Mouse (Mus musculus): ENCODE results near the gene Rabl6. TPM values are rescaled to one million over a fixed set of nuclear protein-coding genes. Genes with fewer than 3 reads are reported as not detected.

Rabl6 gene
- polyA plus RNA-seq, 1 experiment from 2014 or later: 73.6 TPM

- Histone ChIP-seq H3K27ac (ENCODE audit: low read length) (no peak overlapping the region), H3K9me3 (ENCODE audit: control insufficient read depth, low read length) (no peaks in the 10 kb centered on the region), H3K27me3 (replicated peaks; ENCODE audit: control insufficient read depth, insufficient read depth, low read length) (no peaks in the 10 kb centered on the region), H3K4me3 (replicated peaks; ENCODE audit: low read length) (no peak overlapping the region), H3K36me3 (ENCODE audit: control insufficient read depth, insufficient read depth) (peaks cover 26% of the 10 kb centered on the region), H3K4me2 (ENCODE audit: low read length) (no peak overlapping the region), H3K4me1 (replicated peaks; ENCODE audit: control insufficient read depth, insufficient read depth, low read length) (peaks cover 15% of the 10 kb centered on the region), H3K9ac (replicated peaks; ENCODE audit: low read depth, low read length) (no peak overlapping the region)
- no peak for ATAC-seq
- 98% methylated on average over 5 of the region's 5 CpGs for WGBS
These were observed 5.8 kb downstream of the Rabl6 start for GRCm38 (mm10) chr2:25602526-25602925.

- WGBS: 82% methylated on average over 2 of the region's 2 CpGs
- no peak overlapping the region for H3K27ac ChIP-seq (ENCODE audit: low read length)
- no peaks in the 10 kb centered on the region for H3K9me3 ChIP-seq (ENCODE audit: control insufficient read depth, low read length)
- H3K27me3 ChIP-seq (replicated peaks; ENCODE audit: control insufficient read depth, insufficient read depth, low read length): no peaks in the 10 kb centered on the region
- H3K4me3 ChIP-seq (replicated peaks; ENCODE audit: low read length): no peak overlapping the region
- no peak overlapping the region for H3K9ac ChIP-seq (replicated peaks; ENCODE audit: low read depth, low read length)
- no peak overlapping the region for H3K4me2 ChIP-seq (ENCODE audit: low read length)
- no peaks in the 10 kb centered on the region for H3K4me1 ChIP-seq (replicated peaks; ENCODE audit: control insufficient read depth, insufficient read depth, low read length)
- peaks cover 37% of the 10 kb centered on the region for H3K36me3 ChIP-seq (ENCODE audit: control insufficient read depth, insufficient read depth)
- ATAC-seq: no peak
These were observed 8.3 kb downstream of the Rabl6 start for GRCm38 (mm10) chr2:25600037-25600436.

GRCm38 (mm10) chr2:25598749-25599148 lies 9.6 kb downstream of the Rabl6 start:
- no peak overlapping the region for H3K4me3 ChIP-seq (replicated peaks; ENCODE audit: low read length)
- no peak overlapping the region for H3K9ac ChIP-seq (replicated peaks; ENCODE audit: low read depth, low read length)
- no peak for ATAC-seq
- H3K9me3 ChIP-seq (ENCODE audit: control insufficient read depth, low read length): no peaks in the 10 kb centered on the region
- H3K36me3 ChIP-seq (ENCODE audit: control insufficient read depth, insufficient read depth): peaks cover 43% of the 10 kb centered on the region
- H3K27me3 ChIP-seq (replicated peaks; ENCODE audit: control insufficient read depth, insufficient read depth, low read length): no peaks in the 10 kb centered on the region
- H3K27ac ChIP-seq (ENCODE audit: low read length): no peak overlapping the region
- H3K4me2 ChIP-seq (ENCODE audit: low read length): no peak overlapping the region
- whole genome bisulfite sequencing: 96% methylated on average over 1 of the region's 1 CpGs
- H3K4me1 ChIP-seq (replicated peaks; ENCODE audit: control insufficient read depth, insufficient read depth, low read length): no peaks in the 10 kb centered on the region

DNA sequence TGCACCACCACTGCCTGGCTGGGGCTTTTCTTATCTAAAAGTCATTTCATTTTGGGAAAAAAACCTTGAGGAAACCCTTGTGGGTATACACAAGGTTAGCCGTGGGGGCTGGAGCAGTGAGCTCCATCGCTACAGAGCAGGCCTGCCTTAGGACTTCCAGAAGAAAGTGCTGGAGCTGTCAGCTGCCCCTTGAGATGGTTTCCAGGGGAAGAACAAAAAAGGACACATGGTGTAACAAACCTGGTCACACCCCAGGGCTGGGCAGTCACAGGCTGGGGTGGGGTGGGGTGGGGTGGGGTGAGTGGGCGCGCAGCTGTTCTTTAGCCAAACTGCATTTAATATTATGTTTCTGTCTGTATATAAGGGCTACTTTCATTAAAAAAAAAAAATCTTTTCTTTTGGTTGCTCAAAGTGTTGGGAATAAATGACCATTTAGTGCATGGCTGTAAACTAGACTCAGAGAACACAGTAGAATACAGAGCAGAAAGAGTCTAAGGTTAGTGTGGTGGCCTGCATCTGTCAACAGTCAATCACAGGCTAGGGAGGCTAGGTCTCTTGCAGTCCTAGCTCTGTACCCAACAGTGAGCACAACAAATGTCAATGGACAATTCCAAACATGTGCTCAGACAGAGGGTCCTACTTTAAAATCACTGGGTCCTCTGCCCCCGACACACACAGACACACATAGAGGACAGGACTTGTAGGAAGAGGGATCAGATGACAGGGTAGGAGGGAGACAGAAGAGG lies 11.4 kb downstream of the Rabl6 start:
- Histone ChIP-seq H3K4me1 (replicated peaks; ENCODE audit: control insufficient read depth, insufficient read depth, low read length) (no peaks in the 10 kb centered on the region), H3K27ac (ENCODE audit: low read length) (no peak overlapping the region), H3K27me3 (replicated peaks; ENCODE audit: control insufficient read depth, insufficient read depth, low read length) (no peaks in the 10 kb centered on the region), H3K4me2 (ENCODE audit: low read length) (no peak overlapping the region), H3K9ac (replicated peaks; ENCODE audit: low read depth, low read length) (no peak overlapping the region), H3K4me3 (replicated peaks; ENCODE audit: low read length) (no peak overlapping the region), H3K36me3 (ENCODE audit: control insufficient read depth, insufficient read depth) (peaks cover 53% of the 10 kb centered on the region), H3K9me3 (ENCODE audit: control insufficient read depth, low read length) (no peaks in the 10 kb centered on the region)
- no peak for ATAC-seq
- 94% methylated on average over 5 of the region's 5 CpGs for WGBS

DNA sequence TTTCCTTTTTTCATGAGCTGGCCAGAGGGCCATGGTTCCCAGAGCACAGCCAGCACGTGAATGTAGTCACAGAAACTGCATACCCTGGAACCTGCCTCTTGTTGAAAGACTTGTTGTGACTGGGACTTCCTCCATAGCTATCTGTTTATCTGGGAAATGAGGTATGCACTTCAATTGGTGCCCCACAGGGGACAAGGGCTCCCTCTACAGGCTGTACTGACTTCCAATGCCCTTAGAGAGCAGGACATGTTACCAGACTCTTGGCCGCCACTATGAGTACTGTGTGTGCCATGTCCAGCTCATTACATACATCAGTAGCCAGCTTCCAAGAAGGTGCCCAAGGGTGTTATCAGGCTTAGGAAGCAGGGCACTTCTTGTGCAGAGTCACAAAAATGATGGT lies 16.5 kb downstream of the Rabl6 start:
- Histone ChIP-seq H3K9me3 (ENCODE audit: control insufficient read depth, low read length) (no peaks in the 10 kb centered on the region), H3K36me3 (ENCODE audit: control insufficient read depth, insufficient read depth) (peaks cover 44% of the 10 kb centered on the region), H3K9ac (replicated peaks; ENCODE audit: low read depth, low read length) (no peak overlapping the region), H3K4me2 (ENCODE audit: low read length) (no peak overlapping the region), H3K27ac (ENCODE audit: low read length) (no peak overlapping the region), H3K4me1 (replicated peaks; ENCODE audit: control insufficient read depth, insufficient read depth, low read length) (no peaks in the 10 kb centered on the region), H3K27me3 (replicated peaks; ENCODE audit: control insufficient read depth, insufficient read depth, low read length) (no peaks in the 10 kb centered on the region), H3K4me3 (replicated peaks; ENCODE audit: low read length) (no peak overlapping the region)
- WGBS: 86% methylated on average over 2 of the region's 2 CpGs
- ATAC-seq: no peak

- Histone ChIP-seq H3K9ac (replicated peaks; ENCODE audit: low read depth, low read length) (no peak overlapping the region), H3K4me1 (replicated peaks; ENCODE audit: control insufficient read depth, insufficient read depth, low read length) (no peaks in the 10 kb centered on the region), H3K36me3 (ENCODE audit: control insufficient read depth, insufficient read depth) (peaks cover 32% of the 10 kb centered on the region), H3K4me2 (ENCODE audit: low read length) (no peak overlapping the region), H3K9me3 (ENCODE audit: control insufficient read depth, low read length) (no peaks in the 10 kb centered on the region), H3K27ac (ENCODE audit: low read length) (no peak overlapping the region), H3K27me3 (replicated peaks; ENCODE audit: control insufficient read depth, insufficient read depth, low read length) (no peaks in the 10 kb centered on the region), H3K4me3 (replicated peaks; ENCODE audit: low read length) (no peak overlapping the region)
- ATAC-seq: no peak
- 93% methylated on average over 8 of the region's 8 CpGs for WGBS
These were observed 20.0 kb downstream of the Rabl6 start for GRCm38 (mm10) chr2:25588227-25588907.

- Histone ChIP-seq H3K9me3 (ENCODE audit: control insufficient read depth, low read length) (no peaks in the 10 kb centered on the region), H3K27me3 (replicated peaks; ENCODE audit: control insufficient read depth, insufficient read depth, low read length) (no peaks in the 10 kb centered on the region), H3K4me1 (replicated peaks; ENCODE audit: control insufficient read depth, insufficient read depth, low read length) (peaks cover 3% of the 10 kb centered on the region; the same call in 1 of the 2 replicates), H3K27ac (ENCODE audit: low read length) (no peak overlapping the region), H3K4me3 (replicated peaks; ENCODE audit: low read length) (no peak overlapping the region), H3K9ac (replicated peaks; ENCODE audit: low read depth, low read length) (no peak overlapping the region), H3K36me3 (ENCODE audit: control insufficient read depth, insufficient read depth) (peaks cover 25% of the 10 kb centered on the region), H3K4me2 (ENCODE audit: low read length) (no peak overlapping the region)
- 92% methylated on average over 8 of the region's 8 CpGs for WGBS
- ATAC-seq: no peak
These were observed 21.0 kb downstream of the Rabl6 start for GRCm38 (mm10) chr2:25587290-25587689.

- WGBS: 77% methylated on average over 3 of the region's 3 CpGs
These were observed 22.7 kb downstream of the Rabl6 start for GRCm38 (mm10) chr2:25585601-25586000.

DNA sequence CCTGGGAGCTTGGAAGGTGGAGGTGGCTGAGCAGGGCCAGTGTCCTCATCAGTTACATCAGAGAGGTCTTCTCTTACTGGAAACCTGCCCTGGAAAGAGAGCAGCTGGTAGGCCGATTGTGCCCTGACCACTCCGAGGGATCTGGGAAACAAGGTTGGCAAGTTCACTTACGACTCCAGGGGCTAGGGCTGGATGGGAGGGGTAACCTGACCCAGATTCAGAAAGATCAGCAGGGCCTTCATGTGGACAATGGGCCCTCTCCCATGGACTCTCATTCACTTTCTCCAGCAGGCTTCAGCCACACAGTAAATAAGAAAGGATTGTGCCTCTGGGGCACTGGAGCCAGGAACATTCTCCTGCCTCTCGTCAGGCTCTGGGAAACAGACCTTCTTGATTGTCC lies 23.5 kb downstream of the Rabl6 start:
- H3K9ac ChIP-seq (replicated peaks; ENCODE audit: low read depth, low read length): no peak overlapping the region
- 72% methylated on average over 4 of the region's 4 CpGs for WGBS

More at GRCm38 (mm10) chr2:25585601-25586000, 22.7 kb downstream of the Rabl6 start:
- H3K36me3 ChIP-seq (ENCODE audit: control insufficient read depth, insufficient read depth): peaks cover 15% of the 10 kb centered on the region; the same call in 1 of the 2 replicates
- no peak for ATAC-seq
- H3K9ac ChIP-seq (replicated peaks; ENCODE audit: low read depth, low read length): no peak overlapping the region
- peaks cover 6% of the 10 kb centered on the region for H3K27me3 ChIP-seq (replicated peaks; ENCODE audit: control insufficient read depth, insufficient read depth, low read length)
- no peak overlapping the region for H3K27ac ChIP-seq (ENCODE audit: low read length)
- H3K4me1 ChIP-seq (replicated peaks; ENCODE audit: control insufficient read depth, insufficient read depth, low read length): peaks cover 18% of the 10 kb centered on the region
- H3K4me3 ChIP-seq (replicated peaks; ENCODE audit: low read length): no peak overlapping the region
- no peaks in the 10 kb centered on the region for H3K9me3 ChIP-seq (ENCODE audit: control insufficient read depth, low read length)
- no peak overlapping the region for H3K4me2 ChIP-seq (ENCODE audit: low read length)

More for the DNA sequence above, 23.5 kb downstream of the Rabl6 start:
- H3K27ac ChIP-seq (ENCODE audit: low read length): no peak overlapping the region
- peaks cover 13% of the 10 kb centered on the region for H3K27me3 ChIP-seq (replicated peaks; ENCODE audit: control insufficient read depth, insufficient read depth, low read length)
- H3K4me1 ChIP-seq (replicated peaks; ENCODE audit: control insufficient read depth, insufficient read depth, low read length): peaks cover 23% of the 10 kb centered on the region
- H3K4me3 ChIP-seq (replicated peaks; ENCODE audit: low read length): no peak overlapping the region
- H3K36me3 ChIP-seq (ENCODE audit: control insufficient read depth, insufficient read depth): peaks cover 7% of the 10 kb centered on the region; the same call in 1 of the 2 replicates
- no peaks in the 10 kb centered on the region for H3K9me3 ChIP-seq (ENCODE audit: control insufficient read depth, low read length)
- H3K4me2 ChIP-seq (ENCODE audit: low read length): no peak overlapping the region
- no peak for ATAC-seq
